Mouse (Mus musculus): ENCODE measurements at regions not wholly inside any gene's neighbourhood (a gene's known extent, or its start where the extent isn't known, plus 50 kb on each side); places are given as distances from the start of the nearest gene placed in this dataset.

- DNase-seq (ENCODE audit: low spot score in 2 of 2) = no peak
Measured at GRCm38 (mm10) chr13:28644846-28645574, 308.5 kb downstream of the Sox4 start.

GRCm38 (mm10) chr13:28640826-28641225 is 312.7 kb downstream of the Sox4 start:
- no peak for DNase-seq (ENCODE audit: low spot score in 2 of 2)

- DNase-seq (ENCODE audit: low spot score in 2 of 2) = peak; percentile 4 to 36
Measured at GRCm38 (mm10) chr13:28635230-28635950, 318.1 kb downstream of the Sox4 start.

- DNase-seq (ENCODE audit: low spot score in 2 of 2) = no peak
Measured at GRCm38 (mm10) chr13:28633541-28634041, 319.9 kb downstream of the Sox4 start.

- DNase-seq (ENCODE audit: low spot score in 2 of 2) = peak; percentile 70 to 84
Measured at GRCm38 (mm10) chr13:28629431-28630331, 323.8 kb downstream of the Sox4 start.

GRCm38 (mm10) chr13:28628751-28629150 is 324.8 kb downstream of the Sox4 start:
- no peak for DNase-seq (ENCODE audit: low spot score in 2 of 2)

- DNase-seq (ENCODE audit: low spot score in 2 of 2) = peak; percentile 47 to 60
Measured at GRCm38 (mm10) chr13:28618961-28619360, 334.6 kb downstream of the Sox4 start.

- DNase-seq (ENCODE audit: low spot score in 2 of 2) = peak; percentile 12 to 33
Measured at GRCm38 (mm10) chr13:28617503-28617902, 336.0 kb downstream of the Sox4 start.

- DNase-seq (ENCODE audit: low spot score in 2 of 2) = peak in 1 of 2 experiments; percentile 20
Measured at GRCm38 (mm10) chr13:28616645-28617381, 336.7 kb downstream of the Sox4 start.

GRCm38 (mm10) chr13:28607551-28608114 is 345.9 kb downstream of the Sox4 start:
- peak; percentile 51 to 52 for DNase-seq (ENCODE audit: low spot score in 2 of 2)

GRCm38 (mm10) chr13:28606651-28607050 is 346.9 kb downstream of the Sox4 start:
- DNase-seq (ENCODE audit: low spot score in 2 of 2) = no peak

GRCm38 (mm10) chr13:28605833-28606232 is 347.7 kb downstream of the Sox4 start:
- no peak for DNase-seq (ENCODE audit: low spot score in 2 of 2)

- DNase-seq (ENCODE audit: low spot score in 2 of 2) = peak; percentile 39 to 43
Measured at GRCm38 (mm10) chr13:28604016-28604415, 346.7 kb downstream of the Gm11361 start.

- peak; percentile 18 to 23 for DNase-seq (ENCODE audit: low spot score in 2 of 2)
Measured at GRCm38 (mm10) chr13:28600792-28601191, 343.5 kb downstream of the Gm11361 start.

- DNase-seq (ENCODE audit: low spot score in 2 of 2) = no peak
Measured at GRCm38 (mm10) chr13:28596367-28596766, 339.0 kb downstream of the Gm11361 start.

GRCm38 (mm10) chr13:28592176-28592575 is 334.8 kb downstream of the Gm11361 start:
- DNase-seq (ENCODE audit: low spot score in 2 of 2) = no peak

GRCm38 (mm10) chr13:28587977-28588376 is 330.6 kb downstream of the Gm11361 start:
- DNase-seq (ENCODE audit: low spot score in 2 of 2) = no peak

GRCm38 (mm10) chr13:28586693-28587092 is 329.4 kb downstream of the Gm11361 start:
- no peak for DNase-seq (ENCODE audit: low spot score in 2 of 2)

GRCm38 (mm10) chr13:28586140-28586539 is 328.8 kb downstream of the Gm11361 start:
- DNase-seq (ENCODE audit: low spot score in 2 of 2) = no peak

GRCm38 (mm10) chr13:28583617-28584016 is 326.3 kb downstream of the Gm11361 start:
- DNase-seq (ENCODE audit: low spot score in 2 of 2) = no peak

All from heart, adult 9 months (tissue).